Mouse (Mus musculus): Measurements from ENCODE around the gene Gnptg.
"Not testable (repeated sequence)": the region's sequence is repeated elsewhere in the genome, so short reads cannot be mapped to it uniquely, and the experiment has no call there.

Gene Gnptg

DNA sequence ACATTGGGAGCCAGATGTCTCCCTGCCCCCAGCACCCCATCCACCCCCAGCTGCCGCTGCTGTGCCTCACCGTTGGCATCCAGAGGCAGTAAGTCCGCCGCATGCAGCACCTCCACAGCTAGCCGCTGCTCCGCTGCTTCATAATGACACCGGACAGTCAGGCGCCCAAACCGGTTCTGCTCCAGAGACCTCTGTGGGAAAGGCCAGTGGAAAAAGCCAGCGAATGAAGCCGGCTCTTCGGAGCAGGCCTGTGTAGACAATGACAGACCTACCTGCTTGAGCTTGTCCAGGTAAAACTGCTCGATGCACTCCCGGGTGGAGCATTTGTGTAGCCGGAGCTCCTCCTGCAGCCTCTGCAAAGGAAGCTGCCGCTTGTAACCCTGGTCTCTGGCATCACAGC, 4.3 kb upstream of the Gnptg start:
- in situ Hi-C loops (cut with MboI): no loop called here

GRCm38 (mm10) chr17:25243131-25243780, 3.3 kb upstream of the Gnptg start:
- in situ Hi-C loops (cut with MboI): no loop called here

GRCm38 (mm10) chr17:25235635-25236034, 4.3 kb downstream of the Gnptg start:
- in situ Hi-C loops (cut with MboI): no loop called here

- in situ Hi-C loops (cut with MboI): not testable (repeated sequence)
These were observed 8.3 kb downstream of the Gnptg start for GRCm38 (mm10) chr17:25231621-25232020.

GRCm38 (mm10) chr17:25230700-25231099, 9.2 kb downstream of the Gnptg start:
- in situ Hi-C loops (cut with MboI): no loop called here

GRCm38 (mm10) chr17:25230014-25230655, 9.8 kb downstream of the Gnptg start:
- in situ Hi-C loops (cut with MboI): not testable (repeated sequence)

DNA sequence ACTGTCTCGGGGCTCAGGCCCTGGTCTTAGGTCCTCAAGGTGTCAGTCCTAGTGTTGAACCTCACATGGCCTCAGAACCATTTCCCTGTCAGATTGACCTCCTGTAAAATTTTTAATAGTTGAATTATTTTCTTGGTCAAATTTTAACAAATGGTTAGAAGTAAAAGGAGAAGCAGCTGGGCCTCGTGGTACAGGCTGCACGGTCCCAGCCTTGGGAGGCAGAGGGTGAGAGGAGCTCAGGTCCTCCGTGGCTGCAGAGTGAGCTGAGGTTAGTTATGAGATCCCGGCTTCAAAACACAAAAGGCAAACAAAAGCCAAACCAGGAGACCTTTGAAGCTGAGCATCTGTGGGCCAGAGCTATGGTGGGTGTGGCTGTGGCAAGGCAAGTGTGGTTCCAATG, 11.9 kb downstream of the Gnptg start:
- in situ Hi-C loops (cut with MboI): no loop called here

DNA sequence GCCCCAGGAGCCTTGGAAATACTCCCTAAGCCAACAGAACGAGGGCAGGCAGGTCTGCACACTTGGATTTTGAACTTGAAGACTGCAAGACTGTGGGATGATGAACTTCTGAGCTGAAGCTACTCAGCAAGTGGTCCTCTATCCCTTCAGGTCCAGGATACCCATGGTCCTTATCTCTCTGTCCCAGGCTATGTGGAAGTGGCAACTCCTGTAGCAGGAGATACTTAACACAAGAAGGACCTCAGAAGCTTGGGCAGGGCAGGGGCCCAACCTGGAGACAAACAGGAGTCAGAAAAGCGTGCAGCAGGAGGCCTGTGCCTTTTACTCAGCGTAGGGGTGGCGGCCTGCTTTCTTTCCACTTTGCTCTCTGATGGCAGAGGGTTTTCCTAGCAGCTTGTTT, 14.3 kb downstream of the Gnptg start:
- in situ Hi-C loops (cut with MboI): no loop called here

DNA sequence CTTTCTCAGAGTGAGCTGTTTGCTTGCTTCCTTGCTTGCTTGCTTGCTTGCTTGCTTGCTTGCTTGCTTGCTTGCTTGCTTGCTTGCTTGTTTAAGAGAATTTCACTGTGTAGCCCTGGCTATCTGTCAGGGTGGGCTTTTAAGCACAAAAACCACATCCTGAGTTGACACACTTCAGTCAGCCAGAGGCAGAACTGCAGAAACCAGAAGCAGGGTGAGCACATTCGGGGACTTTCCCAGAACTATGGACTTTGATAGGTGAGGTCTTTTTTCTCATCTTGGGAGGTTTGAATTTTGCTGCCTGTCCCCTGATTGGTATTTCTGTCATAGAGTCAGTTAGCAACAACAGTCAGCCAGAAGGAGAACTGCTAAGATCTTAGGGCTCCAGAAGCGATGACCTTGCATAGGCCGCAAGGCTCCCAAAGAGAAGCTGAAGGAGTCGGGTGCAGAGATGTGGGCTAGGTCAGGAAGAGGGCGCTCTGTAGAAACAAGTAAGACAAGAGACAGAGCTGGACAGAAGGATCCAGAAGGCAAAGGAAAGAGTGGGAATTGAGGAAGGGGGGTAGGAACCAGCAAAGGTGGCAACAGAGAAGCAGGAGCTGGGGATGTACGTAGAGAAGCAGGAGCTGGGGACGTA, 15.2 kb downstream of the Gnptg start:
- in situ Hi-C loops (cut with MboI): no loop called here

GRCm38 (mm10) chr17:25222951-25223601, 16.8 kb downstream of the Gnptg start:
- in situ Hi-C loops (cut with MboI): no loop called here

- in situ Hi-C loops (cut with MboI): not testable (repeated sequence)
These were observed 17.4 kb downstream of the Gnptg start for GRCm38 (mm10) chr17:25222504-25222940.

DNA sequence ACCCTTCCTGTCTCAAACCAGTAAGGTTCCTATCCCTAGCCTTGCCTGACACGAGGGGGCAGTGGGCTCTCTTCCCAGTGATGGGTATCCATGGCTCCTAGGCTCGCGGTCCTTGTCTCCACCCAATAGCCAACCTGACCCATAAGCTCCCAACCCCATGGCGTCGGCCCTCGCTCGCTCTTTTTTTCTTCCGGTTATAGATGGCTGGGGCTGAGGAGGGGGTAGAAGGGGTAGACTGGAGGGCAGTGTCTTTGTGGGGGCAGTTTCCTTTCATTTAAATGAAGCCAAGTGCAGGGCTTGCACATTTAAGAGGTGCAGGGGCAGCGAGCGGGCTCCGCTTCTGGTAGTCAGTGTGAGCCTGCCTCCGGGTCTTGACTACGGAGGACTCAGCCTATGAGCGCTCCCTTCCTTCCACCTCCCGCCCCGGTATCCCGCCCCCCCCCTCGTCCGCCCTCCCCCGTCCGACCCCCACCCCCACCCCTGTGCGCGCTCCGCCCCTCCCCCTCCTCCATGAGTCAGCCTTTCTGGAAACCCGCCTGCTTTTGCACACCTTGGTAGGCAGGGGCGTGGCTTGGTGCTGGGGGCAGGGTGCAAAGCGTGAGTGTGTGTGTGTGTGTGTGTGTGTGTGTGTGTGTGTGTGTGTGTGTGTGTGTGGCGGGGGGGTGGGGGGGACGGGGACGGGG, 18.0 kb downstream of the Gnptg start:
- in situ Hi-C loops (cut with MboI): no loop called here

- in situ Hi-C loops (cut with MboI): no loop called here
These were observed 19.2 kb downstream of the Gnptg start for GRCm38 (mm10) chr17:25220746-25221145.

DNA sequence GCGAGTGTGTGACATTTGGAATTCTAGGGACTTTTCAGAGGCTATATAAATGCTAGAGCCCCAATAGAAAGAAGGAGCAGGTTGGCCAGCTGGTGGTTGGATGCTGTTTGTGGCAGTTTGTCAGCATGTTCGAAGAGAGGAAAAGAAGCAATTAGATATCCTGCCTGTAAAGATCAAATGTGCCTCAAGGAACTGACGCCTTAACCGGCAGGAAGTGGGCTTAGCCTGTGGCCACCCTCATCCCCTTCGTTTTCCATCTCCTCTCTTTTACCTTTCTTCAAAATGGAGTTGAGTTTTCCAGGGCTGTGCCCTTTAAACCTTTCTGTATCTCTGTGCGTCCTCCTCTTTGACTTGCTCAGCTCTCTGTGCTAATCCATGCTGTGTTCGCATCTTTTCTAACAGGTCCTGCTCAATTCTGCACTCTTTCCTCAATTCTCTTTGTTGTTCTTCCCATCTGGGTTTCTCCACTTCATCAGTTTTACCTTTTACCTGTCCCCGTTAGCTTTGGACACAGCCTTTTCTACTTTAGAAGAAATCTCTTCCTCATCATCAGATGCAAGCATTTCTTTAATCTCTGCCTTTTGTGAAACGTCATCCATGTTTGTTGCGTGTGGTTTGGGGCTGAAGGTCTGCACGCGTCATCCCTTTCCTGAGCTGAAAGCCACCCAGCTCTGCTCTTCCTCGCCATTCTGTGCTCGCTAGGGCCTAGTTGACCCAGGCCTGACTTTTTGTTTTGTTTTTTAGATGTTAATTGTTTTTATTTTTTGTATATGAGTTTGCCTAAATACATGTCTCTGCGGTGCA, 20.2 kb downstream of the Gnptg start:
- in situ Hi-C loops (cut with MboI): no loop called here

- in situ Hi-C loops (cut with MboI): no loop called here
These were observed 21.0 kb downstream of the Gnptg start for GRCm38 (mm10) chr17:25218967-25219366.

- in situ Hi-C loops (cut with MboI): no loop called here
These were observed 24.5 kb downstream of the Gnptg start for GRCm38 (mm10) chr17:25215431-25215830.

- in situ Hi-C loops (cut with MboI): no loop called here
These were observed 28.2 kb downstream of the Gnptg start for GRCm38 (mm10) chr17:25211705-25212104.

GRCm38 (mm10) chr17:25210680-25211466, 29.1 kb downstream of the Gnptg start:
- in situ Hi-C loops (cut with MboI): no loop called here

DNA sequence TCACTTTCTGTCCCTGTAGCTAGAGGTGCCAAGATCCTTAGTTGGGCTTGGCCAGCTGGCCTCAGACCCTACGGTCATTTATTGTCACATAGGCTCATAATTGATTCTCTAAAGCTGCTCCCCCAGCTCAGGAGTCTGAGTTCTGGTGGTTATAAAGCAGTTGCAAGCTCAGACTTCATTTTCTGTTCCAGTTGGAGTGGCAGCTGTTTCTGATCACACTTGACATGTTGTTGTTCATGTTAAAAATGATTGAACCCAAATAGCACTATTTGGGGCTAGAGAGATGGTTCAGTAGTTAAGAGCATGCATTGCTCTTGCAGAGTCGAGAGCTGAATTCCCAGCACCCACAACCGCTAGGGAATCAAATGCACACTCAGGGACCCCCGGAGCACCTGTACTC, 29.9 kb downstream of the Gnptg start:
- in situ Hi-C loops (cut with MboI): no loop called here

DNA sequence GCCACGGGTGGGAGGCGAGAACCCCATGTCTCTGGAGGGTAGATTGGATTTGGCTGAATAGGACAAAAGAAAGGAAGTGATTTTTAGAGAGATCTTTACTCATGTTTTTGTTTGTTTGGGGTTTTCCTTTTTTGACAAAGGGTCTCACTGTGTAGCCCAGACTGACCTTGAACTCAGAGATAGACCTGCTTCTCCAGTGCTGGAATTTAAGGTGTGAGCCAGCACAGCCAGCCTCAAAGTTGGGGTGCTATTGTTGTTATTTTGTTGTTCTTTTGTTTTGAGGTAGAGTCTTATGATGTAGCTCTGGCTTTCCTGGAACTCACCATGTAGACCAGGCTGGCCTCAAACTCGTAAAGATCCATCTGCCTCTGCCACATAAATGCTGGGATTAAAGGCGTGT, 37.5 kb downstream of the Gnptg start:
- in situ Hi-C loops (cut with MboI): no loop called here

GRCm38 (mm10) chr17:25189091-25189490, 50.8 kb downstream of the Gnptg start:
- in situ Hi-C loops (cut with MboI): no loop called here

All from mature B cell (primary cell).